Mouse (Mus musculus): ENCODE data around the gene Exoc6.

DNA sequence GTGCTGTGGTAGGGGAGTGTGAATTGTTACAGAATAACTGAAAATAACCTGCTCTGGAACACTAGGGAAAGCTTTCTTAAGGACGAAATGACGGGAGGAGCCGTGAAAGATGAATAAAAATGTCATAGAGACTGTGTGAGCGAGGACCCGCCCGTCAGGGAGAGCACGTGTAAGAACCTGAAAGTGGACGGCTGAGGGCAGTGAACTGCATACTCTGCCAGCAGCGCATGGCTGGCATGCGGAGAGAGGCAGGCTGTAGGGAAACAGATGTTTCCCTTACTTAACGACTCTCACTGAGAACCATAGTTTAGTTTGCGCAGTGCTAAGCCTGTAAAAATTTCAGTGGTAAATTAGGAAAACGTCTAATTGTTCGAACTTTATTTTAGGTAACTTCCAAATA is 35.0 kb downstream of the Exoc6 start:
- TF ChIP-seq GATA1 (IDR thresholded peaks at IDR 0.05; ENCODE audit: low read length) (no peak), TAL1 (IDR thresholded peaks at IDR 0.05; ENCODE audit: low read length) (no peak)

All from erythroblast, embryonic 14.5 days (primary cell).